Mouse (Mus musculus): Measurements from ENCODE around the gene Cxcl1. TPM values are rescaled to one million over a fixed set of nuclear protein-coding genes. Genes with fewer than 3 reads are reported as not detected.

Cxcl1 gene
- total RNA-seq, 2 experiments from 2014 or later = not detected

DNA sequence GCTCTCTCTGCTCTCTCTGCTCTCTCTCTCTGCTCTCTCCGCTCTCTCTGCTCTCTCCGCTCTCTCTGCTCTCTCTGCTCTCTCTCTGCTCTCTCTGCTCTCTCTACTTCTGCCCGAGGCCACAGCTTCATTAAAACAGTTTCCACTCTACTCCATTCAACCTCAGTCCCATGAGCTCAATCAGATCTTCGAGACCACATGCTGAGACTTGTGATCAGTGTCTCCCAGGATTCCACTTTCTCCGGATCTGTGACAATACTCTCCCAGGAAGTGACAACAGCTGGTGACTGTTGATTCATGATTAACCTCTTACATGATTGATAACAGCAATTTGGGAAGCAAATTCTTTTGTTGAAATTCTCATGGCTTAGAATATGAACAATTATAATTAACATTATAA, 8.9 kb upstream of the Cxcl1 start:
- no peak for DNase-seq (ENCODE audit: low spot score in 2 of 2)
- intact Hi-C loops (cut with DNase I) = no loop called here

- intact Hi-C loops (cut with DNase I) = no loop called here
- DNase-seq (ENCODE audit: low spot score in 2 of 2) = no peak
These were observed 6.3 kb upstream of the Cxcl1 start for GRCm38 (mm10) chr5:90884628-90885242.

DNA sequence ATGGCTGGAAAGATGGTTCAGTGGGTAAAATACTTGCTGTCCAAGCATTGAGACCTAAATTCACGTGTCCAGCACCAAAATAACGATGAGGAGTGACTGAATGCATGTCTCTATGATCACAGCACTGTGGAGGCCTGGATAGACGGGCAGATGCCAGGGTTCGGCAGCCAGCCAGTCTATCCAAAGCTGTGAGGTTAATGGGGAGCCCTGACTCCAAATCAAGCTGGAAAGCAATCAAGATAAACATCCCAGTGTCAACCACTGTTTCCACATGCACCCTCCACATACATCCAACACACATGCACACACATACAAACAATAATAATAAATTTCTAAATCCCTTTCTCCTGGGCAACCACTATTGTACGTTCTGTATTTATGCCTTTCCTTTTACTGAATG, 2.4 kb upstream of the Cxcl1 start:
- no peak for DNase-seq (ENCODE audit: low spot score in 2 of 2)
- intact Hi-C loops (cut with DNase I) = no loop called here

- DNase-seq (ENCODE audit: low spot score in 2 of 2) = no peak
- intact Hi-C loops (cut with DNase I) = no loop called here
These were observed 398 bp downstream of the Cxcl1 start for GRCm38 (mm10) chr5:90891464-90891813.

DNA sequence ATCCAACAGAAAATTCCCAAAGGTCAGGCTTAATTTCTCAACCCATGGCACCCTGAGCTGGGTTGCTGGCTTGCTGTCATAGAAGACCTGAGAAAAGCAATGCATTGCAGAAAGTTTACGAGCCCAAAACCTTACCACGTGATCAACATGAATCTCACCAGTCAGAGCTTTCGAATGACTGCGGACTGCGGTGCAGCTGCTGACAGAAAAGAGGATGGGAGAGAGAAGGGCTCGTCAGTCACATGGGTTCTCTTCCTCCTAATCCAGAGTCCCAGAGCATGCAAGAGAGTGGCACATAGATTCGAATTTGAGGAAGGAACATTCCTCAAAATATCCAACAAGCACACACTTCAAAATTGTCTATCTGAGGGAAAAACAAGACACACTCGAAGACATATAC, 3.2 kb downstream of the Cxcl1 start:
- intact Hi-C loops (cut with DNase I) = no loop called here

DNA sequence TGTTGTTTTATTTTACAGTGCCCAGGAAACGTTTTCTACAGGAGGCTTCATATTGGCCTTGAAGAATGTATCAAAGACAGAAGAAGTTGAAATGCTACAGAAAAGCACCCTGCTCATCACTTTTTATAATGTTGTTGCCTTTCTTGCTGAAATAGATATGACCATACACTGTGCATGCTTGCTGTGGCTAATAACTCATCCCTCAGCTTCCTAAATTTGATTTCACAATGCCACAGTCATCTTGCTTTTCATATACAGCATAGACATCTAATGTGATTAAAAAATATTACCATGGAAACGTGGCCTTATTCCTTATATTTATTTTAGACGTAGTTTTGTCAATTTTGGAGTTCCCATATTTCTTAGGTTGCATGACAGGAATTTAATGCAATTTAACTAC, 6.4 kb downstream of the Cxcl1 start:
- DNase-seq (ENCODE audit: low spot score in 2 of 2) = no peak
- intact Hi-C loops (cut with DNase I) = no loop called here

More for the DNA sequence above, 3.2 kb downstream of the Cxcl1 start:
- DNase-seq (ENCODE audit: low spot score in 2 of 2) = no peak

GRCm38 (mm10) chr5:90899308-90899707, 8.3 kb downstream of the Cxcl1 start:
- DNase-seq (ENCODE audit: low spot score in 2 of 2) = no peak
- intact Hi-C loops (cut with DNase I) = no loop called here

- no peak for DNase-seq (ENCODE audit: low spot score in 2 of 2)
- intact Hi-C loops (cut with DNase I) = loop anchor here (10.0 kb wide), 2 partner anchors 495 to 685 kb away; no protein-coding TSS in a partner anchor
These were observed 9.1 kb downstream of the Cxcl1 start for GRCm38 (mm10) chr5:90900147-90900546.

- no peak for DNase-seq (ENCODE audit: low spot score in 2 of 2)
- intact Hi-C loops (cut with DNase I) = loop anchor here (10.0 kb wide), 2 partner anchors 496 to 686 kb away; no protein-coding TSS in a partner anchor
These were observed 9.6 kb downstream of the Cxcl1 start for GRCm38 (mm10) chr5:90900688-90901087.

DNA sequence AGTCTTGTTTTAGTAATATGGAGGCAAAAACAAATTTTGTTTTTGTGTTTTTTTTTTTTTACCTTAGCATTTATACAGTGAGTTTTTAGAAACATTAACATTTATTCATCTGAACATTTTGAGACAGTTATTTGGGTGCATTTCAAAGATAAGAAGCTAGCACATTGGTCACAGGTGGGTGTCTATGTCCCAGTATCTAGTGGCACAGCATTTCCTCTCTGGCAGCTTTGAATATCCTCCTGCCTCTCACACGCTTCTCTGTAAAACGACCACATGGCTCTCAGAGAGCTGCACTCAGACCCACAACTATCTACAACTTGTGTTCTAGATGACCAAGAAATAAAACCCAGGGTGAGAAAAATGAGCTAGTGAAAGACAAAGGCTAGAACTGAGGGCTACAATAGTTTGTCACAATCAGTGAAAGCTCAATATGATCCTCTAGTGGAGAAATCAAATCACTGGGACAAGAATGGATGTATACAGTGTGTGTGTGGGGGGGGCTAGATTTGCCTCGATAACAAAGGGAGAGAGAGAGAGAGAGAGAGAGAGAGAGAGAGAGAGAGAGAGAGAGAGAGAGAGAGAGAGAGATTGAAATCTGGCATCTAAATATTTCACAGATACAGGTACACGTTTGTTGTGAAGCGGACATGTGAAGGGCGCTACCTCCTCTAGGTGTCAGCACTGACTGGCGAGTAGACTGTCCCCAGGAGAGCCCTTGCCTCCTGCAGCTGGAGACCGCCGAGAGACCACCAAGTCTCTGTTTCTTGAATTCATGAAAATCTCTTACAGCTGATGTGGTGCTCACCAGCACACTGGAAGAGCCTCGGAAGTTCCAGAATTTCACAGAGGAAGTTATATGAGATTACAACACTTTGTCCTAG, 11.6 kb downstream of the Cxcl1 start:
- no peak for DNase-seq (ENCODE audit: low spot score in 2 of 2)
- intact Hi-C loops (cut with DNase I) = loop anchor here (10.0 kb wide), 2 partner anchors 498 to 688 kb away; no protein-coding TSS in a partner anchor

GRCm38 (mm10) chr5:90903339-90904020, 12.4 kb downstream of the Cxcl1 start, which contains the start of gene Cxcl2:
Gene Cxcl2, plus strand, starts transcription at chr5:90903871.
- DNase-seq (ENCODE audit: low spot score in 2 of 2) = no peak
- intact Hi-C loops (cut with DNase I) = loop anchor here (10.0 kb wide), 2 partner anchors 499 to 689 kb away; no protein-coding TSS in a partner anchor

DNA sequence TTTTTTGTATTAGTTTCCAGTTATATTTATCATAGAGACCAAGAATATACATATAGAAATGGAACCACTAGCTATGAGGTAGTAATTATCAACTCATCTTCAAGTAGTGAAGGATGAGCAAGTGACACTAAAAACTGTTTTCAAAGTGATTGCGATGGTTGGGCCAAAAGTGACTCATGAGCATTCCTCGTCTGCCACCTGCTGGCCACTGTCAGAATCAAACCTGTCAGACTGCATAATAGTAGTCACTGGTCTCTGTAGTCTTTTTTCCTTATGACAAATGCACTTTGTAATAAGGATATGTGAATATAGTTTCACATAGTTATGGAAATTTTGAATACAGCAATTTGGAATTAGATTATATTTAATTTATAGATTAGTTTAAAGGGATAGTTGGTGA, 17.9 kb downstream of the Cxcl1 start:
- intact Hi-C loops (cut with DNase I) = loop anchor here (2.0 to 10.0 kb wide), 4 partner anchors 248 to 694 kb away; no protein-coding TSS in a partner anchor
- DNase-seq (ENCODE audit: low spot score in 2 of 2) = peak; percentile 69 to 74

- DNase-seq (ENCODE audit: low spot score in 2 of 2) = no peak
These were observed 28.5 kb downstream of the Cxcl1 start for GRCm38 (mm10) chr5:90919495-90919894.

GRCm38 (mm10) chr5:90922958-90923357, 31.9 kb downstream of the Cxcl1 start:
- intact Hi-C loops (cut with DNase I) = no loop called here
- DNase-seq (ENCODE audit: low spot score in 2 of 2) = no peak

More at GRCm38 (mm10) chr5:90919495-90919894, 28.5 kb downstream of the Cxcl1 start:
- intact Hi-C loops (cut with DNase I) = no loop called here

DNA sequence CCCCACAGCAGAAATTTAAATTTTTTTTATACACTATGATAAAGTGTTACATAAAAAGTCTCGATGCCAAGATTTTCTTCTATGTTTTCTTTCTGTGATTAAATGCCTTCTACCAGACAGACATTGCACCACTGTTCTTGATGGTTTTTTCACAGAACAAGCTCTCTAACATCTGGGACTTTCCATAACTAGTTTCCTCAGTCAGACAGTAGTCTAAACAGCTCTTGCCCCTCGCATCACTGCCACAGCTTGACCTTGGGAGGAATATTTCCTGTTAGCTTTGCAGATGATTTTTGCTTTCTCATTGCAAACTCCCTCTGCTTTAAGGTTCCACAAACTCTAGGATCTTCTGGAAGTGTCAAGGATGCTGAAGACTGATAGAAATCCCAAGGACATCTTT, 39.5 kb downstream of the Cxcl1 start:
- intact Hi-C loops (cut with DNase I) = no loop called here
- peak in 1 of 2 experiments; percentile 8 for DNase-seq (ENCODE audit: low spot score in 2 of 2)

GRCm38 (mm10) chr5:90930971-90931851, 40.2 kb downstream of the Cxcl1 start, which contains the start of gene Mthfd2l:
Gene Mthfd2l, plus strand, starts transcription at chr5:90931117.
- intact Hi-C loops (cut with DNase I) = no loop called here

DNA sequence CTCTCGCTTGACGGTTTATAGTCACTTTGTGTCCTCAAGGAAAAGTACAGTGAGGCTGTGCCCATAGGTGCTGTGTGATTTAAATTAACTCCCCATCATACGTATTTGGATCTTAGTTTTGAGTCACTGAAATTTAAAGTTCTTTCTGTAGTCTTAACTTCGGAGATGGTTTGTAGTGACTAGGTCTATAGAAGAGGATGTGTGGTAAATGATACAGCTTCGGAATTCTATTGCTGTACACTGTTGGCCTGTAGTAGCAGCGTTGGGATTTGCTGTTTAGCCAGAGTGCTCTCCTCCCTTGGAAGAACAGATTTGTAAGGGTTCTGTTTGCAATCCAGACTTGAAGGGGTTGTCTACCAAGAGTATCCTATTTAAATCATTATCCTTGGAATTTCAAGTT, 40.9 kb downstream of the Cxcl1 start:
- DNase-seq (ENCODE audit: low spot score in 2 of 2) = no peak
- intact Hi-C loops (cut with DNase I) = no loop called here

More at GRCm38 (mm10) chr5:90930971-90931851, 40.2 kb downstream of the Cxcl1 start, which contains the start of gene Mthfd2l:
- peak; percentile 72 to 78 for DNase-seq (ENCODE audit: low spot score in 2 of 2)

GRCm38 (mm10) chr5:90936706-90937105, 45.7 kb downstream of the Cxcl1 start:
- no peak for DNase-seq (ENCODE audit: low spot score in 2 of 2)
- intact Hi-C loops (cut with DNase I) = no loop called here
